Comparison of ENCODE assay signal across 16 mouse cellular contexts in genomic region chr3:53701940-53702339, GRCm38 (mm10). TPM values are rescaled to one million over a fixed set of nuclear protein-coding genes. Genes with fewer than 3 reads are reported as not detected.
"Had no signal": no experiment of that assay in that cellular context is flagged by ENCODE, and none has a peak within 500 bp of the region (broad histone marks: within the 10 kb centered on the region; RNA-seq: fewer than 3 reads in every experiment).

No protein-coding gene starts in this region.

- DNase-seq: kidney, postnatal 10 days; kidney, postnatal 36 days; layer of hippocampus, postnatal 36 days; liver, embryonic 13.5 days; lung, adult 2 months; lung, postnatal 14 days; lung, postnatal 4 days; right cerebral cortex, postnatal 25 days; spleen, adult 18-20 months; thymus, postnatal 25 days had no signal

- H3K27ac ChIP-seq: left cerebral cortex, adult 2 months; liver, embryonic 13.5 days; neural tube, embryonic 12.5 days; neural tube, embryonic 15.5 days had no signal

- H3K27me3 ChIP-seq: liver, embryonic 13.5 days; neural tube, embryonic 12.5 days; neural tube, embryonic 15.5 days had no signal

- H3K9ac ChIP-seq: liver, embryonic 13.5 days; neural tube, embryonic 12.5 days; neural tube, embryonic 15.5 days had no signal

- H3K4me3 ChIP-seq: left cerebral cortex, adult 2 months; liver, embryonic 13.5 days; neural tube, embryonic 12.5 days; neural tube, embryonic 15.5 days had no signal

- H3K4me2 ChIP-seq: liver, embryonic 13.5 days; midbrain, embryonic 11.5 days; neural tube, embryonic 12.5 days; neural tube, embryonic 15.5 days had no signal

- H3K4me1 ChIP-seq: liver, embryonic 13.5 days; neural tube, embryonic 12.5 days; neural tube, embryonic 15.5 days had no signal

- H3K36me3 ChIP-seq: liver, embryonic 13.5 days; neural tube, embryonic 12.5 days; neural tube, embryonic 15.5 days had no signal

- H3K9me3 ChIP-seq: liver, embryonic 13.5 days; neural tube, embryonic 12.5 days; neural tube, embryonic 15.5 days had no signal

RNA-seq across cellular contexts. Expression of gene Frem2, which starts 44.8 kb away (rescaled TPM):
- total RNA-seq: megakaryocyte progenitor cell, adult 5-6 weeks; megakaryocyte-erythroid progenitor cell, adult 5-6 weeks had no signal
